Mouse (Mus musculus) left cerebral cortex, postnatal 36 days (tissue): ENCODE data around the gene Fzd4. TPM values are rescaled to one million over a fixed set of nuclear protein-coding genes. Genes with fewer than 3 reads are reported as not detected.
A peak's percentile ranks its signal among the peaks of the same experiment; 100 is the strongest.

Source experiments
- DNase-seq, 2 experiments: peaks; one replicate each; pipeline ENCODE4 v3.0.0; 2021 to 2022; ENCODE audit warnings: low spot score in 2 of 2, mixed read lengths in 1 of 2
- intact Hi-C: fragments of 180-260 bp; cut with DNase I; formaldehyde crosslinking; loops from one replicate; pipeline ENCODE4 v1.15.1; 2025
- total RNA-seq, 2 experiments: library from RNA; stranded (reverse); gene quantifications; 2 replicates each; pipeline ENCODE4 v1.2.3; 2021

The Fzd4 gene
- total RNA-seq, 2 experiments from 2014 or later = 6.5 to 6.7 TPM

- DNase-seq = no peak
- intact Hi-C loops = no loop called here
These were observed 19.0 kb downstream of the Fzd4 start for GRCm38 (mm10) chr7:89423194-89423593.

DNA sequence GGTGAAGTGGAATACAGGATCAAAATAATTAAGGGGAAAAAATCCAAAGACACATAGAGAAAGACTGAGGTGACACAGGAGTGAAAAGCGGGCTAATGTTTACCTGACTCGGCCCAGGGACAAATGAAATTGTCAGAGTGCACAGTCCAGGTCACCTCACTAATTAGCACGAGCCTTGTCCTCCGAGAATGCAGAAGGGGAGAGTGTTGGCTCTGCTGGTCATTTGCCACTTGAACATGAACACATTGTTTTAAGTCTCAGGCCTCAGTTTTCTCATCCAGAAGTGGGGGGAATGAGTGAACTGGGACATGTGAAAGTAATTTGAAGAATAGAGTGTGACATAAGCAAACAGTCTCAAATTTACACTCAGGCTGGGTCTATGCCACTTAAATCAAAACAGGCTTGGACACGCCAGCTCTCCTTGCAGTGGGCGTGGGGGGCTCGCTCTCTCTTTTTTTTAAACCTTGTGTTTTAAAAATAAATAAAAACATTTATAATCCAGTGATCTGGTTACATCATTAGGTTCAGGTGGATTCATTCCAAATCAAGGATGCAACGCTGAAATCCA is 19.6 kb downstream of the Fzd4 start:
- no peak for DNase-seq
- intact Hi-C loops = no loop called here

DNA sequence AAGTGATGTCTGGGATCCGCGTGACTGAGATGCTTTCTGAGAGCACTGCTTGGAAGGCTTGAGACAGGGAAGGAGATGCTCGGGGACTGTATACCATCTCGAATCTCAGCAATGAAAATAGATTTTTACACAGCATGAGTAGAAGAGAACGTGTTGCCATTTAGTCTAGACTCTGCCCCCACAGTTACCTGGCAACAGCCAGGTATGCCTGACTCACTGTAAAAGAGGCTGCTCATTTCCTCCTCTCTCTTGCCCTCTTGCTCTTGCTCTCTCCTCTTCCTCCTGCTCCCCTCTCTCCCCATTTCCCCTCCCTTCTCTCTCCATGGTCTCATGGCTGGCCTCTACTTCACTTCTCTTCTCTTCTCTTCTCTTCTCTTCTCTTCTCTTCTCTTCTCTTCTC is 20.5 kb downstream of the Fzd4 start:
- intact Hi-C loops = no loop called here
- no peak for DNase-seq

DNA sequence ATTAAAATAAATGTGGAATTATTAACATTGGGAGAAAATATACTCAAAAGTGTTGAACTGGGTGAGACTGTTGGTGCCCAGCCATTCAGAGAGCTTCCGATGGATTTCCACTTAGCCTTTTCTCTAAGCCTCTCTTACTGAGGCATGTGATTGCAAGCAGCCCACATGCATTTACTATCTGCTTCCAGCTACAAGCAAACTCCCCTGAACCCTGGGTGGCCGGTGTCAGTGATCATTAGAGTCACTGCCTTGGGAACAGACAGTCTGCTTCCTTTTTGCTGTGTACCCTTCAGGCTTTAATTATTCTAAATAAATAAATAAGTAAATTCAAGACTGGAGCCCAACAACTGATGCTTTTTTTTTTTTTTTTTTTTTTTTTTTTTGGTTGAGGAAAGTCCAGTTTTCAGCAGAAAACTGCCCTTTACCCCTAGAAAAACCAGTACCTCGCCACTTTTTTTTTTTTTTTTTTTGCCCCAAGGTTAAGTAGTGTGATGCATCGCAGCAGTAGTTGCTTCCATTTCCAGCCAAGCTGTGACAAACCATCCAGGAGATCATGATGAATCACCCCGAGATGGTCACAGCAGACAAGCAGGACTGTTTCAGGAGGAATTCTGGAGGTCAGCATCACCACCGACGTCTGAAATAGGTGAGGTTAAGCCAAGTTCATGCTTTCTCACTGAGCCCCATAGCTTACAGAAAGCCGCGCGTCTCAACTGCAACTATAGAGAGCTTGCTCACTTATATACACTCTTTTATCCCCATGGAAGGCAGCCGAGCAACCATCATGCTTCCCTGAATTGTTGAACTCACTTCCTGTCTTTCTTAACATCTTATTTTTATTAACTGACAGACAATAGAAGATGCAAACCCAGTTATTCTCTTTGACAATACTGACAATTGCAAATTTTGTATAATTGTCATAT is 21.9 kb downstream of the Fzd4 start:
- no peak for DNase-seq
- intact Hi-C loops = no loop called here

- intact Hi-C loops = no loop called here
- no peak for DNase-seq
These were observed 22.9 kb downstream of the Fzd4 start for GRCm38 (mm10) chr7:89427101-89427500.

DNA sequence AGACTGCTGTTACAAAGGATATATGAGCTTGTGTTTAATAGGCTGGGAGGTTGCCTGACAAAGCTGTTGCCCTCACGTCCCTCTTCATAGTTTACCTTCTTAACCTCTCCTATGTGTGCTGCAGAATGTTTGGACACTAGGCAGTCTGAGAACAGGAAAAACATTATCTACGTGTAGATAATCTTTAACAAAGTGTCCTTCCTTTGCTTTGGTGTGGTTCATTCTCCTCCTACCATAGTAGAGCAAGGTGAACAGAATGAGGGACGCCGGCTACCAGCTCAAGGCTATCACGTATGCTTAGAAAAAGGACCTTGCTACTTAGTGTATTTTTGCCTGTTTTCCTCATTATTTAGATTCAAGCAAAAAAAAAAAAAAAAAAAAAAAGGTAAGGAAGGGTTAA is 24.6 kb downstream of the Fzd4 start:
- DNase-seq = no peak
- intact Hi-C loops = no loop called here

- intact Hi-C loops = no loop called here
- no peak for DNase-seq
These were observed 25.2 kb downstream of the Fzd4 start for GRCm38 (mm10) chr7:89429326-89429725.

DNA sequence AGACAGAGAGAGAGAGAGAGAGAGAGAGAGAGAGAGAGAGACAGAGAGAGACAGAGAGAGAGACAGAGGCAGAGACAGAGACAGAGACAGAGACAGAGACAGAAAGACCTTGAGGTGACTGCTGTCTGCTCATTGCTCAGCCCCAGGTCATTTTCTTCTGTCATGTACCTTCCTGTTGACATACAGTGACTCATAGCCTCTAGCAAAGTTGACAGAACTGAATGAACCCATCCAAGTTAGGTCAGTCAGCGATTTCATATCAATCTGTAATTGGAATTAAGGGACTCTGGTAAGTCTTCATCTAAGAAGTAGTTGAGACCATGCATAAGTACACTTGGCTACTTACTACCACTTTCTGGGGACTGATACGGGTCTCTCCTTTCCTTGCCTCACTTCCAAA is 27.0 kb downstream of the Fzd4 start:
- intact Hi-C loops = no loop called here
- DNase-seq = no peak

GRCm38 (mm10) chr7:89433193-89433892 is 29.2 kb downstream of the Fzd4 start:
- intact Hi-C loops = no loop called here
- peak in 1 of 2 experiments; percentile 27 for DNase-seq

- no peak for DNase-seq
- intact Hi-C loops = no loop called here
These were observed 29.9 kb downstream of the Fzd4 start for GRCm38 (mm10) chr7:89433893-89434616.

- intact Hi-C loops = no loop called here
- DNase-seq = no peak
These were observed 32.2 kb downstream of the Fzd4 start for GRCm38 (mm10) chr7:89436404-89436803.

DNA sequence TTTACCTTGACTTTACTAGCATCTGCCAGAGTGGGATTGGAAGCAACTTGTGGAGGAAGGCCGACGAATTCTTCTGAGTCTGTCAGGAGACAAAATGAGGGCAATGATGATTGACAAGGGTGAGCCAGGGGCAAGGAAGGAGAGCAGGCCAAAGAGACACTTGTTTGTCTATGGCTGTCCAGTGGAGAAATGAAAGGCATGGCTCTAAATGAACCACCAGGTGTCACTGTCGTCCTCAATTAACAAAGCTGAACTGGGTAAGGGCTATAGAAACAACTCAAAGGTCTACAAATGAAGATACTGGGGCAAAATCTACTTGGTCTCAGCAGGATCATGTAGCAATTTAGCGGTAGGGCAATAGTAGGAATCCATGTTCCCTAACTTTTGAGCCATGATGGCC is 33.4 kb downstream of the Fzd4 start:
- intact Hi-C loops = no loop called here
- peak in 1 of 2 experiments; percentile 40 for DNase-seq

DNA sequence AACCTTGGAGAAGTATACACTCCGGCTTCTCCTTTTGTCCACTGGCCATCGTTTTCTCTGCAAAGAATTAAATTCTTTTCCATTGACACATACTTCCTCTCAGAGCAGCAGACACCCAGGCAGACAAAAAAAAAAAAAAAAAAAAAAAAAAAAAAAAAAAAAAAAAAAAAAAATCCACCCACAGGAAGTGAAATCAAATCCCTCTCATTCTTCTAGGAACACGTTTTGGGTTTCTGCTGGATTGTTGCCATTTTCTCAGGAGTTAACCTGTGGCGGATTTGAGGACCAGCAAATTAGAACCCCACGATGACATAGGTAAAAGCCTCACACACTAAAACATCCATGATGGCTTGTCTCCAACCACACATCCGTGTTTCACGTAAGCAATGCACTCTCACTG is 37.1 kb downstream of the Fzd4 start:
- intact Hi-C loops = no loop called here
- no peak for DNase-seq

DNA sequence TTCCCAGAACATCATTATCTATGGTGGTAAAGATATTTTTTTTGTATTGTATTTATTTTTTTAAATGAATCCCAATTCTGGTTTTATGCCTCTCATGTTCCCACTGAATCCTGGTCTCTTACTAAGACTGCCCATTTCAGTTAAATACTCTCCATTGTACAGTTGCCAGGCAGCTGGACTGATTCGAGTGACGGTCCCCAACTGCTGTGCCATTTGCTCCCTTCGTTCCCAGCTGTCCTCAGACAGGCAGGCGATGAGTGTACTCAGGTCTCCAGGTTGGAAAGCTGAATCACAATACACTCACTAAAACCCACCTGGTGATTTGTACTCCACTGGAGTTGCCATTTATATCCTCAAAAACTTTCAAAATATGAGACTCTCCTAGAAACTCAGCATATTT is 38.1 kb downstream of the Fzd4 start:
- DNase-seq = no peak
- intact Hi-C loops = no loop called here

DNA sequence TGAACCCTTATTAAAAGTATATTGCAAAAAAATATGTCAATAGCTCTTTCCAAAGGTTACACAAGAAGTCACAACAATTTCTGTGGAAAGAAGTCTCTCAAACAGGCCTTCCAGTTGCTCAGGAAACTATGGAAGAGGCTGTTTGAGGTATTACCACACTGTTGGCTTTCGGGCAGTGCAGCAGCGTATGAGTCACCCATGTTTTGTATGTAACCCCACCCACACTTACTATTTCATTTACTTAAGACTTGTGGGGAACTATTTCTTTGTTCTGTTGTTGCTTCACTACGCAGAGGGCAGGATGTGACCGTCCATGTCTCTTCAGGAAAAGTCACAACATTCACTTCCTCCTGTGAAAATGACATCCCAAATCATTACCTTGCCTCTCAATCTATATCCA is 41.0 kb downstream of the Fzd4 start:
- intact Hi-C loops = no loop called here
- no peak for DNase-seq

DNA sequence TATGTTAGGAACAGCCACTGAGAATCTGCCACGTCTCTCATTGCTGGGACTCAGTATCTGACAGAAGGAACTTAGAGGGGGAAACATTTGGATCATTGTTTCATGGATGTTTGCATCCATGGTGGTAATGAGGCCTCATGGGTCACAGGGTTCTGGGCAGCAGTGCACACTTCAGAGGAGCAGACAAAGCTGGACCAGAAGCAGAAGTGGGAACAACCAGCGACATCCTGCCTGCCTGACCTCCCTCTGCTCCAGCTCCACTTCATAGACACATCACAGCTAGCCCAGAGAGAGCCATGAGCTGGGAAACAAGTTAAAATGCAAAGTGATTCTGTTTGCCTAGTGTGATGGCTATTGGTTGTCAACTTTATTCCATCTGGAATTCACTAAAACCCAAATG is 46.2 kb downstream of the Fzd4 start:
- DNase-seq = no peak
- intact Hi-C loops = no loop called here

DNA sequence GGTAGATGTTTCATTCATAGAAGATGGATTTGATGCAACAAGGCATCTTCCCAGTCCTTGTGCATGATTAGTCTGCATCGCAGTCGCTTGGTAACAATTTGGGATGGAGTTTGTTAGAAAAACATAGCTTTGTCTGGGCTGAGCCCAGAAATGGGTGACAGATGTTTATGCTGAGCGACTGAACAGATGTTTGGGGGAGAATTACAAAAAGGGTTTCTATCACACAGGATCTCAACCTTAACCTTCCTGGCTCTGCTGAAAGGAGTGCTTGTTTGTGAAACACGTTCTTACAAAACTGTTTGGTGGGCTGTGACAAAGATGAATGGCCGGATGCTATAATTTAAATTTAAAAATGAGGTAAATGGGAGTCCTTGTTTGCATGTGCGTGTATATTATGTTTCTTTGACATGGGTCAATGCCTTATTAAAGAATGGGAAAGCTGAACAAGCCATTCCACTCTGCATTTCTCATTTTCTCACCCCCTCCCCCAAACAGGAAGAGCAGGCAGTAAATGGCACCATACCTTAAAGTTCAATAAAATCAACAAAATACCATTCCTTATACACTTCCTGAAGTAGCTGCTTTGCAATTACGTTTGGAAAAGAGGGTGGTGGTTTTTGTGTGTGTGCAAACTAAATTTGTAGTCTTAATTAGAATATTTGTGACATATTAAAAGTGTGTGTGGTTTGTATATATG is 52.4 kb downstream of the Fzd4 start:
- DNase-seq = no peak
- intact Hi-C loops = no loop called here

DNA sequence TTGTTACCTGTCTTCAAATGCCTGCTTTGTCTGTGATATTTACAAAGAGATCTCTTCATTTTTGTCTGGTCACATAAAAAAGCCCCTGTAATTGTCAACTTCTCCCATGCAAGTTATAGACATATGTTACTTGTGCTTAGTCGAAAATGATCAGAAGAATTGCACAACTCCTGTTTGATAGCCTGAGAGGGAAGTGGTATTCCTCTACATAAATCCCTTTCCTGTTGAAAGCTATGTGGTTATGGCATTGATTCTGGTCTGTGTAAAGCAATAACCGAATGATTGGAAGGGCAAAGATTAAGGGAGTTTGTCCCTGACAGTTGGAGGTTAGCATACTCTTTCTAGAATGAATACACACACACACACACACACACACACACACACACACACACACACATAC is 55.5 kb downstream of the Fzd4 start:
- no peak for DNase-seq
- intact Hi-C loops = no loop called here

- DNase-seq = no peak
- intact Hi-C loops = no loop called here
These were observed 56.8 kb downstream of the Fzd4 start for GRCm38 (mm10) chr7:89460911-89461310.

DNA sequence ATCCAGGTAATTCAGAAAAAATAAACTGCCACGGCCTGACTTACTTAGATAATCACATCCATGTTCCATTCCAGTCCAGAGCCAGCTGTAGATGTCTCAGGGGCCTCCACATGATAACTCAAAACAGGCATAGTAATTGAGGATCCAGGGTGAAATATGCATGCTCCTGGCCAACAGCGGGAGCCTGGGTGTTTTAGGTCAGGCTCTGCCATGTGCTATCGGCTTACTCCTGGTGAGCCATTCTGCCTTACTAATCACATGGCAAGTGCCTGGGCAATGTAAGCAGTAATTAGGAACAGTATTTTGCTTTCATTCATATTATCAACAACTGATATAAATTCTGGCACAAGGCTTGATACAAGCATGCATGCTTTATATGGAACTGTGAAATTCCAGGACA is 57.2 kb downstream of the Fzd4 start:
- DNase-seq = no peak
- intact Hi-C loops = no loop called here
